Mouse (Mus musculus): ENCODE data around the gene Prok2. TPM values are rescaled to one million over a fixed set of nuclear protein-coding genes. Genes with fewer than 3 reads are reported as not detected.

Gene Prok2
- polyA plus RNA-seq, 1 experiment from 2014 or later = not detected

DNA sequence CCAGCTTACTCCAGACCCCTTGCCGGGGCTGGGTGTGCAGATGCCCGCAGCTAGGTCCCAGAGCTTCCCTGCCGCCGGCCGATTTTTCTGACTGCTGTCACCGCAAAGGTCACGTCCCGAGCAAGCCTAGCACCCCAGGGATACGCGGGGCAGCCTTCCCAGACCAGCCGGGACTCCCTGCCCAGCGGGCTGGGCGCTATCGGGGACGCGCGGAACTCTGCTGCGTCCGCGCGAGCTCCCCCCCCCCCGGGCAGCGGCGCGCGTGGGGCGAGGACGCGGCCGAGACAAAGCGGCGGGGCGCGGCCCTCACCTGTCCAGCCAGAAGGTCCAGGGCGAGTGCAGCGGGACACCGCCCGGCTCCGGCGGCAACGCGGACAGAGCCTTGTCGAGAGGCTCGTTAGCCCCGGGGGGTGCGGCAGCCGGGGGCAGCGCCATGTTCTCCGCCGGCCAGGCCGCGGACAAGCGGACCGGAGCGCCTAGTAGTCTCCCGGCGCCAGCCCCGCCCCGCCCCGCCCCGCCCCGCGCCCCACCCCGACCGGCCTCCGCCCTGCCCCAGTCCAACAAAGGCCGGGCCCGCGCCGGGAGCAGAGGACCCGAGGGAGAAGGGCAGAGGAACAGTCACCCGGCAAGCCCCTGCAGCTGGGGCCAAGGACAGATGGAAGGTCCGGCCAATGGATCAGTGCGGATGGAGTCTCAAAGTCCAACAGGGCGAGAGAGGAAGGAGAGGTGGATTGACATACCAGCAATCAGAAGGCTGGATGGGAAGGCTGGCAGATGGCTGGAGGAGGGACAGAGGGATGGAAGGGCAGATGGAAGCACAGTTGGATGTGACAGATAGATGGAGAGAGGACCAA is 59.6 kb downstream of the Prok2 start, which contains the start of the genes Eif4e3 and Gm20696:
Eif4e3 (minus strand) TSS at position 454 of the 854 bp plus-strand sequence.
Gm20696 (minus strand) TSS at position 480 of the 854 bp plus-strand sequence.
- peak within 1 kb of the TSS; percentile 67 for H3K4me3 ChIP-seq (ENCODE audit: low read depth, low read length)
- WGBS = under 1% methylated on average over 69 of the region's 75 CpGs
- H3K9me3 ChIP-seq (ENCODE audit: control insufficient read depth, low read length) = no peaks in the 10 kb centered on the region
- peaks cover 22% of the 10 kb centered on the region; the same call in 1 of the 2 replicates for H3K4me1 ChIP-seq (ENCODE audit: control insufficient read depth, insufficient read depth, low read length)
- H3K27ac ChIP-seq (ENCODE audit: low read depth, low read length) = peak within 1 kb of the TSS; percentile 61; the same call in 1 of the 2 replicates
- H3K4me2 ChIP-seq (ENCODE audit: low read depth, low read length) = peak within 1 kb of the TSS; percentile 94
- no peaks in the 10 kb centered on the region for H3K27me3 ChIP-seq (ENCODE audit: control insufficient read depth, insufficient read depth, low read length)
- no peaks in the 10 kb centered on the region for H3K36me3 ChIP-seq (ENCODE audit: control insufficient read depth, insufficient read depth, low read length)
- peak; percentile 19 for ATAC-seq (ENCODE audit: low read depth)
- peak within 1 kb of the TSS; percentile 72 for H3K9ac ChIP-seq (replicated peaks; ENCODE audit: low read depth, low read length)

DNA sequence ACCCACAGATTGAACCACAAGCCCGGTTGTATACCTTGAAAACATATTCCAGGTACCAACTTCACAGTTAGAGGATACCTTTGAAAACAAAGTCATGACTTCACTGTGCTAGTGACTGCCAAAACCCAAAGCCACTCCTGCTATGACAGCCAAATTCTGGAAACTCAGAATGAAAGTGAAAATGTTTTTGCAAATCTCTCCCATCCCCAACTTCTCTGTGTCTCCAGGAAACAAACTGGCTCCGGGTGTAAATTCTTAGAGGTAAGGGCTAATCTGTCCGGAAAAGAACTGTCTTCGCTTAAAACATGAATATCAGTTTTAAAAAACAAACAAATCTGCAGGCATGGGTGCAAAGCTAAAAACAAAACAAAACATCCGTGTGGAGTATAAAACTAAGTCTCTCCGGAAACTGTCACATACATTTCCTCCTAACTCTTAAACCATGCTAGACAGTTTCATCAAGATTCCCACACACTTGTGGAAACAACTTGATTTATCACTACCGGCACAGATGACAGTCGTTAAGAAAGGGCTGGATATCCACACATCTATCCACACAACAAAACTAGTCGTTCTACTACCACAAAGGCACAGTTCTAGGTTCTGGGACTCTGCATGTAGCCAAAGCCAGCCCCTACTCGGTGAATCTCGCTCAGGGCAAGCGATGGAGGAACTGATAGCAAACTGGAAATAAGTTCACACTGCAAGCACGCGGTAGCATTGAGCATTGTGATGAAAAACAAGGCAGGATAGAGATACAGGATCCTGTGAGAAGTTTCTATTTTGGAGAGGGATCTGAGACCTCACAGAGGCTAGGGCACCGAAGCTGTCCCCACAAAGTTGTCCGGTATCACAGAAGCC is 60.5 kb downstream of the Prok2 start:
- Histone ChIP-seq H3K9me3 (ENCODE audit: control insufficient read depth, low read length) (no peaks in the 10 kb centered on the region), H3K4me1 (ENCODE audit: control insufficient read depth, insufficient read depth, low read length) (peaks cover 22% of the 10 kb centered on the region; the same call in 1 of the 2 replicates), H3K4me2 (ENCODE audit: low read depth, low read length) (peak overlapping the region; percentile 94), H3K27me3 (ENCODE audit: control insufficient read depth, insufficient read depth, low read length) (no peaks in the 10 kb centered on the region), H3K27ac (ENCODE audit: low read depth, low read length) (peak overlapping the region; percentile 61; the same call in 1 of the 2 replicates), H3K4me3 (ENCODE audit: low read depth, low read length) (peak overlapping the region; percentile 67), H3K9ac (replicated peaks; ENCODE audit: low read depth, low read length) (peak overlapping the region; percentile 72), H3K36me3 (ENCODE audit: control insufficient read depth, insufficient read depth, low read length) (no peaks in the 10 kb centered on the region)
- WGBS = 31% methylated on average over 16 of the region's 16 CpGs
- no peak for ATAC-seq (ENCODE audit: low read depth)

DNA sequence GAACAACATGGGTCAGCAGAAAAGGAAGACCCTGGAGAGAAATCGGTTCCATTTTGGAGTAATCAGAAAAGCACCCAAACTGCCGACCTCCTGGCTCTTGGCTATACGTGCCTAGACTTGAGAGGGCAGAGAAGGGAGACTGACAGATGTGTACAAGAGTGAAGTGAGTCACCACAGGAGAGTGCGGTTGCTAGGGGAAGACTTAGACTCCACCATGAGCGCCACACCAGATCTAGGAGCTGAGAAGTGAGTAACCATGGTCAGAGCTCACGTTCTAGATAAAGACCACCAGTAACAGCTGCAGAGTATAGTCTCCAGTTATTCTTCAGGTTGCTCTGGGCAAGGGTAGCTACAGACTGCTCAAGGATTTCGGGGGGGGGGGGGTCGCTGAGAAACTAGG is 63.0 kb downstream of the Prok2 start:
- Histone ChIP-seq H3K4me3 (ENCODE audit: low read depth, low read length) (no peak overlapping the region), H3K4me2 (ENCODE audit: low read depth, low read length) (no peak overlapping the region), H3K27ac (ENCODE audit: low read depth, low read length) (no peak overlapping the region), H3K9me3 (ENCODE audit: control insufficient read depth, low read length) (no peaks in the 10 kb centered on the region), H3K9ac (replicated peaks; ENCODE audit: low read depth, low read length) (no peak overlapping the region), H3K4me1 (ENCODE audit: control insufficient read depth, insufficient read depth, low read length) (peaks cover 6% of the 10 kb centered on the region; the same call in 1 of the 2 replicates), H3K27me3 (ENCODE audit: control insufficient read depth, insufficient read depth, low read length) (no peaks in the 10 kb centered on the region), H3K36me3 (ENCODE audit: control insufficient read depth, insufficient read depth, low read length) (no peaks in the 10 kb centered on the region)
- ATAC-seq (ENCODE audit: low read depth) = no peak
- 78% methylated on average over 8 of the region's 8 CpGs for WGBS

Other genes starting within 250 kb of the Prok2 start
- 52.4 and 67.7 TPM in 2 replicates for gene Foxp1, start 203.7 kb downstream of the Prok2 start, polyA plus RNA-seq (2014; fragmentation: Nextera tagmentation; extraction: Ambion mirVana)
- gene Eif4e3, start 59.6 kb downstream of the Prok2 start, polyA plus RNA-seq (2014; fragmentation: Nextera tagmentation; extraction: Ambion mirVana) = 6.8 and 7.8 TPM in 2 replicates
- 3.0 and 4.5 TPM in 2 replicates for gene Gm20696, start 59.6 kb downstream of the Prok2 start, polyA plus RNA-seq (2014; fragmentation: Nextera tagmentation; extraction: Ambion mirVana)
- gene Gpr27, start 33.7 kb downstream of the Prok2 start, polyA plus RNA-seq (2014; fragmentation: Nextera tagmentation; extraction: Ambion mirVana) = 21.0 and 21.7 TPM in 2 replicates

Data from neural tube, embryonic 14.5 days (tissue).